Mouse (Mus musculus): ENCODE measurements at regions not wholly inside any gene's neighbourhood (a gene's known extent, or its start where the extent isn't known, plus 50 kb on each side); places are given as distances from the start of the nearest gene placed in this dataset.

DNA sequence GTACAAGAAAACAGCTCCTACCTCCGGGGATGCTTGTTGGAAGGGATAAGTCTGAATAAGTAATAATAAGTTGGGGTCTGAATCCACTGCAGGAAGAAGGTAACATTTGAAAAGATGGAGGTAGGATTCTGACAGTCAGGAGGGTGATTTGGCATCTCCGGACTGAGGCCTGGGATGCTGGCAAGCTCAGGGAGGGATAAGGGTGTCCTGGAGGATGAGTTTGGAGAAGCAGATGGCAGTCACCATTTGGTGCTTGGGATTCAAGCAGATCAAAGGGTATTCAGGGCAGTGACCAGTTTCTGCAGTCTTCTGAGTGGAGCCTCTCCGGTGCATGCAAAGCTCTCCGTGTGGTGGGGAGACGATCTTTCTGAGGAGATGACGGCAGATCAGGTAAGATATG, 62.9 kb upstream of the Gm2310 start:
- Histone ChIP-seq H3K4me1 (ENCODE audit: control insufficient read depth, insufficient read depth, low read length) (no peaks in the 10 kb centered on the region), H3K4me2 (replicated peaks; ENCODE audit: low read depth, low read length) (no peak overlapping the region), H3K27me3 (ENCODE audit: control insufficient read depth, insufficient read depth, low read length) (no peaks in the 10 kb centered on the region), H3K9ac (replicated peaks; ENCODE audit: low read depth, low read length) (no peak overlapping the region), H3K4me3 (ENCODE audit: low read depth, low read length) (no peak overlapping the region), H3K27ac (ENCODE audit: low read length) (no peak overlapping the region), H3K9me3 (ENCODE audit: control insufficient read depth, low read depth, low read length) (no peaks in the 10 kb centered on the region), H3K36me3 (ENCODE audit: control insufficient read depth, insufficient read depth, low read length) (no peaks in the 10 kb centered on the region)
- ATAC-seq (ENCODE audit: insufficient number of reproducible peaks, insufficient read depth, low FRiP score, low read depth): no peak
- 57% methylated on average over 6 of the region's 6 CpGs for WGBS

DNA sequence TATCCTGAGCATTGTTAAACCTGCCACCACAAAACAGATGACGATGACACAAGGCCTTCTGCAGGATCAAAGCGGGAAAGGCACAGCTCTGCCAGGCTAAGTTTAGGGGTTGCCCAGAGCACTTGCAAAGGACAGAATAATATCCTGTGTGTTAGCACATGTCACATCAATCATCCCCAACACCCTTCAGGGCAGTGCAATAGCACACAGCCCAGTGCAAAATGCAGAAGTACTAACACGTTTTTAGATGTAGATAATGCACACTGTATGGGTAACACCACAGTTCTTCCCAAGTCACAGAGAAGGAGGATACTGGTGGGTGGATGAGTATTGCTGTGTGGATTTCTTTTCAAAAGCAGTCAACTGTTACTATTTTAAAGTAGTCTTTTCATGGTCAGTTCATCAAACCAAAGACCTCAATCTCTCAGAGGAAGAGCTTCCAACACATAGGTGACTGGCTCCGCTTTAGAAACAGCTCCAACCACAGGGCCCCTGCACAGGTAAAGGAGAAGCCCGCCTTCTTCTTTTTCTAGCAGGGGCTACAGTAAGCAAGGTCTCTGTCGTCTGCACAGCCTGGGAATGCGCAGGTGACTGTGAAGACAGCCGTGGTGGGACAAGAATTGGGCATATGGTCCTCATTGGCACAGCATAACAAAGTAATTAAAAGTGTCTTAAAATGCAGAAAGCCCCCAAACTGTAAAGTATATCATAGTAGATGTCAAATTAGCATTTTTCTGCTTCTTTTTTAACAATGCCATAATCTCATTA, 61.6 kb upstream of the Gm2310 start:
- WGBS: 55% methylated on average over 8 of the region's 8 CpGs
- ATAC-seq (ENCODE audit: insufficient number of reproducible peaks, insufficient read depth, low FRiP score, low read depth): 0 out of 2 replicates have a peak, but pooled peaks have one; percentile 53
- H3K36me3 ChIP-seq (ENCODE audit: control insufficient read depth, insufficient read depth, low read length): no peaks in the 10 kb centered on the region
- no peak overlapping the region for H3K9ac ChIP-seq (replicated peaks; ENCODE audit: low read depth, low read length)
- H3K27me3 ChIP-seq (ENCODE audit: control insufficient read depth, insufficient read depth, low read length): no peaks in the 10 kb centered on the region
- no peak overlapping the region for H3K4me3 ChIP-seq (ENCODE audit: low read depth, low read length)
- H3K4me2 ChIP-seq (replicated peaks; ENCODE audit: low read depth, low read length): no peak overlapping the region
- H3K4me1 ChIP-seq (ENCODE audit: control insufficient read depth, insufficient read depth, low read length): no peaks in the 10 kb centered on the region
- no peaks in the 10 kb centered on the region for H3K9me3 ChIP-seq (ENCODE audit: control insufficient read depth, low read depth, low read length)
- H3K27ac ChIP-seq (ENCODE audit: low read length): no peak overlapping the region

DNA sequence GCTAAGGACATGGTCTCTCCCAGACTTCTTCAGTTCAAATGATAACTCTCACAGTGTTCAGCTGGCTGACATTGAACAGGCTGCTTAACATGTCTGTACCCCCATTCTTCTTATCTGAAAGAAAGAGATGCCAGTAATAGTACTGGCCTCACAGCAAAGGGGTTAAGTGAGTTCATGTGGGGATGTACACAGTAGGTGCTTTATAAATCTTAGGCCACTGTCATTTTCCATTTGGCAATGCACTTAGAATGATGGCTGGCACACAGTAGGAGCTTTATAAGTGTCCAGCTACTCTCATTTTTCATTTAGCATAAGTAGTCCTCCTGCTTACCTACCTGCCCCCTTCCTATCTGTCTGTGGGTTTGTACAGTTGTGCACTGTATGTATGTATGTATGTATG, 60.3 kb upstream of the Gm2310 start:
- Histone ChIP-seq H3K4me1 (ENCODE audit: control insufficient read depth, insufficient read depth, low read length) (no peaks in the 10 kb centered on the region), H3K36me3 (ENCODE audit: control insufficient read depth, insufficient read depth, low read length) (no peaks in the 10 kb centered on the region)

DNA sequence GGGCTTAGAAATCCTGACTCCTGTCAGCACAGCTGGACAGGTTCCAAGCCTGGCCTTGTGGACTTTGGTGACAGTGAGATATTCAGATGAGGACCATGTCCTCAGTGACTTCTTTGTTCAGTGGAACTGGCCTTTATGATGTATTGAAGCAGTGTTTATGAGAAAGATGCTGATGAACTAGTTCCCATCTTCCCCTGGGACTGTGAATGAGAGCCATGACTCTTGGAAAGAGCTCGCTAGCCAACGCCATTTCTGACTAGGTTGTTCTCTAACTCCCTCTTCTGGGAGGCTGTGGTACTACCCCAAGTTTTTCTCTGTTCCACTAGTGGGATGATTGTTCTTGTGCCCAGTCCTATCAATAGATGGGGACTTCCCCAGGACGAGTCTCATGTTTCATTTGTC, 57.7 kb upstream of the Gm2310 start:
- H3K27me3 ChIP-seq (ENCODE audit: control insufficient read depth, insufficient read depth, low read length): no peaks in the 10 kb centered on the region
- no peaks in the 10 kb centered on the region for H3K36me3 ChIP-seq (ENCODE audit: control insufficient read depth, insufficient read depth, low read length)
- no peak overlapping the region for H3K9ac ChIP-seq (replicated peaks; ENCODE audit: low read depth, low read length)
- no peak overlapping the region for H3K4me2 ChIP-seq (replicated peaks; ENCODE audit: low read depth, low read length)
- ATAC-seq (ENCODE audit: insufficient number of reproducible peaks, insufficient read depth, low FRiP score, low read depth): no peak
- no peaks in the 10 kb centered on the region for H3K4me1 ChIP-seq (ENCODE audit: control insufficient read depth, insufficient read depth, low read length)
- H3K4me3 ChIP-seq (ENCODE audit: low read depth, low read length): no peak overlapping the region
- 8% methylated on average over 3 of the region's 3 CpGs for WGBS
- no peaks in the 10 kb centered on the region for H3K9me3 ChIP-seq (ENCODE audit: control insufficient read depth, low read depth, low read length)
- no peak overlapping the region for H3K27ac ChIP-seq (ENCODE audit: low read length)

More for the DNA sequence above, 60.3 kb upstream of the Gm2310 start:
- H3K9ac ChIP-seq (replicated peaks; ENCODE audit: low read depth, low read length): no peak overlapping the region
- H3K9me3 ChIP-seq (ENCODE audit: control insufficient read depth, low read depth, low read length): no peaks in the 10 kb centered on the region
- H3K4me3 ChIP-seq (ENCODE audit: low read depth, low read length): no peak overlapping the region
- no peak overlapping the region for H3K4me2 ChIP-seq (replicated peaks; ENCODE audit: low read depth, low read length)
- no peak overlapping the region for H3K27ac ChIP-seq (ENCODE audit: low read length)
- H3K27me3 ChIP-seq (ENCODE audit: control insufficient read depth, insufficient read depth, low read length): no peaks in the 10 kb centered on the region
- no peak for ATAC-seq (ENCODE audit: insufficient number of reproducible peaks, insufficient read depth, low FRiP score, low read depth)

DNA sequence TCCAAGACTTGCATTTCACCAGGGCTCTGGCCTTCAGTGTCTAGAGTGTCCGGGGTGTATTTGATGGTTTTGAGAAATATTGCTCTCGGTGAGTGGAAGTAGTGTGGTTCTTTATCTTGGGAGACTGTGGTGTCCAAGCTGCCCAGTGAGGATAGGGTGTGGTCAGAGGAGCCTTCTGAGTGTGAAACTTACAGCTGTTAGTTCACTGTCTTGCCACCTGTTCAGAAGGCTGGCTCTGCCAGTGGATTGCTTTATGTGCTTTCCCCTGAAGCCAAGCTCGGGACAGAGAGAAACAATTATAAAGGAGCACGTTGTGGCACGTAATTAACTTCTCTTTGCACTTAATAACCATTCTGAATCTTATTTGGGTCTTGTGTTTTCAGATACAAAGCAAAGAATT, 57.2 kb upstream of the Gm2310 start:
- Histone ChIP-seq H3K27me3 (ENCODE audit: control insufficient read depth, insufficient read depth, low read length) (no peaks in the 10 kb centered on the region), H3K4me3 (ENCODE audit: low read depth, low read length) (no peak overlapping the region), H3K9me3 (ENCODE audit: control insufficient read depth, low read depth, low read length) (no peaks in the 10 kb centered on the region), H3K36me3 (ENCODE audit: control insufficient read depth, insufficient read depth, low read length) (no peaks in the 10 kb centered on the region), H3K4me2 (replicated peaks; ENCODE audit: low read depth, low read length) (no peak overlapping the region), H3K4me1 (ENCODE audit: control insufficient read depth, insufficient read depth, low read length) (no peaks in the 10 kb centered on the region), H3K27ac (ENCODE audit: low read length) (no peak overlapping the region), H3K9ac (replicated peaks; ENCODE audit: low read depth, low read length) (no peak overlapping the region)
- WGBS: 77% methylated on average over 5 of the region's 5 CpGs
- no peak for ATAC-seq (ENCODE audit: insufficient number of reproducible peaks, insufficient read depth, low FRiP score, low read depth)

DNA sequence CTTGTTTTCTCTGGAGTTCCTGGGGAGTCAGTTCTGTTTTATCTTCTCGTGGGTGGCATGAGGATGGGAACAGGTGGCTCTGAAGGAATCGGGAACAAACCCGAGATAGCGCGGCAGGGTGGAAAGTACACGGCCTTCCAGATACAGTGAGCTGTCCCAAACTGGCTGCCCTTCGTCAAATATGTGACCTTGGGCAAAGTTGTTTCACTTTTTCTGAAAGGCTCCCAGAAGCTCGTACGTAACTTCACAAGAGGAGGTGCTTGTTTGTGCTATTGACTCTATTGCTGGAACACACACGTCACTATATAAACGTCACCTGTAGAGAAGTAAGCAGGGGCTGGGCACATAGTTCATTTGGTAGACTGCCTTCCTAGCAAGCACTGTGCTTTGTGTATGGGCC, 49.9 kb upstream of the Gm2310 start:
- Histone ChIP-seq H3K9ac (replicated peaks; ENCODE audit: low read depth, low read length) (peak overlapping the region; percentile 22; the same call in 1 of the 2 replicates), H3K27me3 (ENCODE audit: control insufficient read depth, insufficient read depth, low read length) (no peaks in the 10 kb centered on the region), H3K4me2 (replicated peaks; ENCODE audit: low read depth, low read length) (peak overlapping the region; percentile 82), H3K4me1 (ENCODE audit: control insufficient read depth, insufficient read depth, low read length) (no peaks in the 10 kb centered on the region), H3K27ac (ENCODE audit: low read length) (peak overlapping the region; percentile 93), H3K36me3 (ENCODE audit: control insufficient read depth, insufficient read depth, low read length) (no peaks in the 10 kb centered on the region), H3K4me3 (ENCODE audit: low read depth, low read length) (peak overlapping the region; percentile 53), H3K9me3 (ENCODE audit: control insufficient read depth, low read depth, low read length) (no peaks in the 10 kb centered on the region)
- 3% methylated on average over 11 of the region's 11 CpGs for WGBS
- peak; percentile 54 for ATAC-seq (ENCODE audit: insufficient number of reproducible peaks, insufficient read depth, low FRiP score, low read depth)
